Mouse (Mus musculus) adrenal gland, adult (tissue): Measurements from ENCODE around the gene Plekhm1.

ENCODE experiments used
- DNase-seq, 2 experiments: peaks; one replicate each; pipeline ENCODE4 v3.0.0; 2022 to 2023; ENCODE audit warnings: low spot score in 1 of 2; ENCODE audit not compliant: inconsistent age in 2 of 2

Plekhm1 gene

GRCm38 (mm10) chr11:103396236-103396635 is 16.3 kb downstream of the Plekhm1 start:
- no peak for DNase-seq

- DNase-seq = no peak
These were observed 17.9 kb downstream of the Plekhm1 start for GRCm38 (mm10) chr11:103394604-103395003.

- no peak for DNase-seq
These were observed 18.5 kb downstream of the Plekhm1 start for GRCm38 (mm10) chr11:103394025-103394424.

- no peak for DNase-seq
These were observed 24.5 kb downstream of the Plekhm1 start for GRCm38 (mm10) chr11:103387870-103388526.

GRCm38 (mm10) chr11:103386827-103387226 is 25.7 kb downstream of the Plekhm1 start:
- no peak for DNase-seq

- peak; percentile 83 to 93 for DNase-seq
These were observed 30.4 kb downstream of the Plekhm1 start for GRCm38 (mm10) chr11:103381956-103382613.

GRCm38 (mm10) chr11:103381505-103381904 is 31.0 kb downstream of the Plekhm1 start:
- no peak for DNase-seq

- DNase-seq = no peak
These were observed 32.0 kb downstream of the Plekhm1 start for GRCm38 (mm10) chr11:103380460-103380859.

GRCm38 (mm10) chr11:103378341-103378740 is 34.1 kb downstream of the Plekhm1 start:
- no peak for DNase-seq

GRCm38 (mm10) chr11:103375772-103376171 is 36.7 kb downstream of the Plekhm1 start:
- DNase-seq = no peak

- DNase-seq = no peak
These were observed 37.2 kb downstream of the Plekhm1 start for GRCm38 (mm10) chr11:103375258-103375657.

GRCm38 (mm10) chr11:103373922-103374321 is 38.6 kb downstream of the Plekhm1 start:
- no peak for DNase-seq

- no peak for DNase-seq
These were observed 39.9 kb downstream of the Plekhm1 start for GRCm38 (mm10) chr11:103372561-103372960.

GRCm38 (mm10) chr11:103372068-103372467 is 40.4 kb downstream of the Plekhm1 start:
- DNase-seq = peak; percentile 58 to 75

GRCm38 (mm10) chr11:103371222-103371539 is 41.3 kb downstream of the Plekhm1 start:
- DNase-seq = peak; percentile 60 to 81

- DNase-seq = no peak
These were observed 41.9 kb downstream of the Plekhm1 start for GRCm38 (mm10) chr11:103370397-103371221.

- DNase-seq = no peak
These were observed 47.0 kb downstream of the Plekhm1 start for GRCm38 (mm10) chr11:103365530-103365929.

GRCm38 (mm10) chr11:103365022-103365421 is 47.5 kb downstream of the Plekhm1 start:
- no peak for DNase-seq

- no peak for DNase-seq
These were observed 48.2 kb downstream of the Plekhm1 start for GRCm38 (mm10) chr11:103364335-103364734.

GRCm38 (mm10) chr11:103363214-103364148 is 49.0 kb downstream of the Plekhm1 start, which contains the start of gene Arhgap27:
Gene Arhgap27, minus strand, starts transcription at chr11:103363692.
- DNase-seq = peak; percentile 77 to 87
